Mouse (Mus musculus): ENCODE measurements around the gene Mink1. TPM values are rescaled to one million over a fixed set of nuclear protein-coding genes. Genes with fewer than 3 reads are reported as not detected.

Mink1 gene
- total RNA-seq, 2 experiments from 2014 or later: 115 to 139 TPM

DNA sequence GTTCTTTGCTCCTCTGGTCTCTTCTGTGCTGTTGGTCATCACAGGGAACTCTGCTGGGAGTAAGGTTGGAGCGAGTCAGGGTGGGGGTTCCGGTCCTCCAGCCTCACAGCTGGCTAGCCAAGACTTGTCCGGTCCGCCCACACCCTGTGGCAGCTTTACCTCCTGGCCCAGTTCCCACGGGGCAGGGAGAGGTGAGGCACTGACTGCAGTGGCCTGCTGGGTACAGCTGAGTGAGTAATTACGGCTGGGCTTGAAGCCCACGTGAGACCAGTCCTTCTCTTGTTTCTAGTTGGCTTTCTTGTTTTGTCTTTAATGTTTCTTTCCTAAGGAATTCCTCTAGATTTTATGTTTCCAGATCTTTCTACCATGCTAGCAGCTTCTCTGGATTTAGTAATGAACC lies 22.8 kb downstream of the Mink1 start:
- intact Hi-C loops (cut with DNase I): no loop called here
- peak; percentile 23 for DNase-seq

DNA sequence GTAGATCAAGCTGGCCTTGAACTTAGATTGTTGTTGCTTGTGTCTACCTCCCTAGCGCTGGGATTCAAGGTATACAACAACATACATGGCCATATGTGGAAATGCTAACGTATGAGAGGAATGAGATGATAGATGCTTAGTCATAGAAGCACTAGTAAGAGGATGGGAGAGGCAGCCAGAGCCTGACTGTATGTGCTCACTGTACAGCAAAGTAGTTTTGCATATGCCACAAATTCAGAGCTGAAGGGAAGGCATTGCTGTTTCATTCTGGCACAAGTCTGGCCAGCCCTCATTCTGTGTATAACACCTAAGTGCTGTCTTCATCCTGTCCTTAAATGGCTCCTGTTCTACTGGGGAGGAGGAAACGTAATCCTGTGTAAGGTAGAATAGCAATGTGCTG lies 23.6 kb downstream of the Mink1 start:
- intact Hi-C loops (cut with DNase I): no loop called here
- no peak for DNase-seq

GRCm38 (mm10) chr11:70586954-70587353 lies 24.3 kb downstream of the Mink1 start:
- intact Hi-C loops (cut with DNase I): no loop called here
- no peak for DNase-seq

DNA sequence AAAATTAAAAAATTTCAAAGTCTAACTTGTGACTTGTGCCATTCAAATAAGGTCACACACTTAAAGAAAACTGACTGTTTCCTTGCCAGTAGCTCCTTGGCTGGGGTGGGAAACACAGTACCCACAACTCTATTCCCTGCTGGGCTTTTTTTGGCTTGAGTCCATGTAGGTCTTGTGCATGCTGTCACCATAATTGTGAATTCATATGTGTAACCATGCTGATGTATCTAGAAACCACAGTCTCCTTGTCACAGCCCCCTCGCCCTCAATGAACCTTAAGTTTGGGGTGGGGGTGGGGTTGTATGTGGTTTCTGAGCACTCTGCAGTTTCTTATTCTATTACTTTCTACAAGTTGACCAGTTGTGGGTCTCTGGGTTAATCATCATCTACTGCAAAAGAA lies 29.1 kb downstream of the Mink1 start:
- DNase-seq: peak; percentile 50
- intact Hi-C loops (cut with DNase I): no loop called here

GRCm38 (mm10) chr11:70594253-70594989 lies 31.7 kb downstream of the Mink1 start:
- no peak for DNase-seq
- intact Hi-C loops (cut with DNase I): no loop called here

- intact Hi-C loops (cut with DNase I): no loop called here
- no peak for DNase-seq
Observed at GRCm38 (mm10) chr11:70595638-70596037, 33.0 kb downstream of the Mink1 start.

DNA sequence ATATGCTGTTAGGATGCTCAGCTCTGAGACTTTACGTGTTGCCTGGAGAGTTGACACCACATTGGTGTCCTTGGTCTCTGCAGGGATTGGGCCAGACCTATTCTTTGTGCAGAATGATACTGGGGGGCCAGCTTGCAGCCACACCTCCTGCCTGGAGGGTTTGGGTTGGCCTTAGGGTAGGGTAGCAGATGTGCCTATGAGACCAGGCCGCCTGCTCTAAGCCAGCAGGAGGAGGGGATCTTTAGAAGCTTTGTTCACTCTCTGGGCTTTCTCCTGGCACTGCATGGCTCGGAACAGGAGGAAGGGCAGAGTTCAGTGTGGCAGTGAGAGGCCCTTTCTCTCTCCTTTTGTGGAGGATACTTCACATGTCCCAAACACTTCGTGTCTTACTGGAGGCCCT lies 33.4 kb downstream of the Mink1 start:
- DNase-seq: no peak
- intact Hi-C loops (cut with DNase I): no loop called here

DNA sequence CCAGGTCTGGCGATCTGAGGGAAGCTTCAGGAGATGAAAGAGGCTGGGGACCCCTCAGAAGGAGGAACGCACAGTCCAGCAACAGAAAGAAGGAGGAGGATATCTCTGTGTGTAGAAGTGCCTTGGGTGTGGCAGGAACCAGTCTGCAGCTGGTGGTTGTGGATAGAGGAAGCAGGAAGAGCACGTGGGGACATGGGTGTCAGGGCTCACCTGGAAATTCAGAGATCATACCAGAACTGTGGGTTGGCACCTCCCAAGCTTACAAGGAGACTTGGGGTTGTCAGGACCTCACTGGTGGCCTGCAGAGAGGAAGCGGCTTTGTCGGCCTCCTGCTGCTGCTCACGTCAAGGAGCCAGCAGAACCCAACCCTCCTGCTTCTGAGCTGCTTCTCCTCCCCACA lies 34.6 kb downstream of the Mink1 start:
- intact Hi-C loops (cut with DNase I): no loop called here
- no peak for DNase-seq

DNA sequence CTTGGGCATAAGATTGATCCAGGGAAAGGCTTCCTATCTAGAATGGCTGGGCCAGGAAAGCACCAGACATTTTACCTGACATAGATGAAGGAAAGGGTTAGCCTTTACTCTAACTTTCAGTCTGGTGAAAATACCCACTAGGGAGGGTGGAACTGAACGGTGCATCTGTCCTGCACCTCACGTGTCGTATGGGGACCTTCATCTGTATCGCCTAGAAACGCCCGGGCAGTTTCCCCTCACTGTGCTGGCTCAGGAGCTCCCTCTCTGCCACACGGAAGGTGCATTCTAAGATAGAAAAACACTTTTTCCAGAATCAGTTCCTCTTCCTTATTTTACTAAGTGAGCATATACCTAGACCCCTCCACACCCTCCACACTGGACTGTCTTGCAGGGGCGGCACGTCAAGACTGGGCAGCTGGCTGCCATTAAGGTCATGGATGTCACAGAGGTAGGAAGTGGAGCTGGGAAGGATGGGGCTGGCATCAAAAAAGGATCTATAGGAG lies 35.8 kb downstream of the Mink1 start:
- no peak for DNase-seq
- intact Hi-C loops (cut with DNase I): no loop called here

GRCm38 (mm10) chr11:70605024-70605566 lies 42.4 kb downstream of the Mink1 start:
- DNase-seq: peak; percentile 79
- intact Hi-C loops (cut with DNase I): loop anchor here (10.0 kb wide), 1 partner anchor 160 kb away; no protein-coding TSS in a partner anchor

- DNase-seq: no peak
- intact Hi-C loops (cut with DNase I): loop anchor here (10.0 kb wide), 1 partner anchor 162 kb away; no protein-coding TSS in a partner anchor
Observed at GRCm38 (mm10) chr11:70606717-70607116, 44.0 kb downstream of the Mink1 start.

DNA sequence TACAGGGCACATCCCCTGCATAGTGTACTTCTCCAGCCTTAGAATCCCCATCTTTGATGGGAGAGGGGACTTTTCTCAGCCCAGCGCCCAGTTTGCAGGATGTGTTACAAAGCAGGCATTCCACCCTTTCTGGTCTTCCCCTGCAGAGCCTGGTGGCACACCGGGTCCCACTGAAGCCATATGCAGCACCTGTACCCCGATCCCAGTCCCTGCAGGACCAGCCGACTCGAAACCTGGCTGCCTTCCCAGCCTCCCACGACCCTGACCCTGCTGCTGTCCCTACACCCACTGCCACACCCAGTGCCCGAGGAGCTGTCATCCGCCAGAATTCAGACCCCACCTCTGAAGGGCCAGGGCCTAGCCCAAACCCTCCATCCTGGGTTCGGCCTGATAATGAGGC lies 44.9 kb downstream of the Mink1 start:
- no peak for DNase-seq
- intact Hi-C loops (cut with DNase I): loop anchor here (10.0 kb wide), 1 partner anchor 163 kb away; no protein-coding TSS in a partner anchor

- peak; percentile 29 for DNase-seq
- intact Hi-C loops (cut with DNase I): loop anchor here (10.0 kb wide), 1 partner anchor 164 kb away; no protein-coding TSS in a partner anchor
Observed at GRCm38 (mm10) chr11:70608381-70609066, 45.8 kb downstream of the Mink1 start.

GRCm38 (mm10) chr11:70610752-70611151 lies 48.1 kb downstream of the Mink1 start:
- DNase-seq: no peak
- intact Hi-C loops (cut with DNase I): loop anchor here (10.0 kb wide), 1 partner anchor 144 kb away; no protein-coding TSS in a partner anchor

GRCm38 (mm10) chr11:70612505-70612904 lies 49.8 kb downstream of the Mink1 start:
- intact Hi-C loops (cut with DNase I): loop anchor here (10.0 kb wide), 1 partner anchor 142 kb away; no protein-coding TSS in a partner anchor
- DNase-seq: no peak

- DNase-seq: no peak
- intact Hi-C loops (cut with DNase I): loop anchor here (10.0 kb wide), 1 partner anchor 140 kb away; no protein-coding TSS in a partner anchor
Observed at GRCm38 (mm10) chr11:70615074-70615473, 52.4 kb downstream of the Mink1 start.

- DNase-seq: peak; percentile 31
Observed at GRCm38 (mm10) chr11:70615516-70616093, 52.9 kb downstream of the Mink1 start, which contains the start of gene 4930544D05Rik. TSS of gene 4930544D05Rik (plus strand) at chr11:70615848.

DNA sequence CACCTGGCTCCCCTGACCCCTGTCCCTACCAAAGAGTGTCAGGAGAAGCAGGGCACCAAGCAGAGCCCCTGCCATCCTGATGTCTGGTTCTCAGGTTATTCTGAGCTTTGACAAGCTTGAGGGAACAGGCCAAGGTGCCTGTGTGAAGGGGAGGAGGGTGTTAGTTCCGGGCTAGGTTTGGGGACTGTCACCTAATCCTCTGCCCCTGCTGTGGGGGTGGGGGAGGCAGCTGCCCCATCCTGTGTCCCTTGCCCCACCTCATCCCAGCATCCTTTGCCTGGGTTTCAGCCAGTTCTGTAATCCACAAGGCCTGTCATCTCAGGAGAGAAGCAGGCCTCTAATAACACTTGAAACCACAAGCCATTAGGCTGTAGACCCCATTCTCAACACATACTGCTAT lies 56.4 kb downstream of the Mink1 start, which contains the start of gene Chrne:
Gene Chrne, minus strand, starts transcription at position 116 of the 400 bp plus-strand sequence.
- intact Hi-C loops (cut with DNase I): loop anchor here (10.0 kb wide), 1 partner anchor 136 kb away; no protein-coding TSS in a partner anchor

More at GRCm38 (mm10) chr11:70615516-70616093, 52.9 kb downstream of the Mink1 start, which contains the start of gene 4930544D05Rik:
- intact Hi-C loops (cut with DNase I): loop anchor here (10.0 kb wide), 1 partner anchor 139 kb away; no protein-coding TSS in a partner anchor

GRCm38 (mm10) chr11:70621972-70622814 lies 59.5 kb downstream of the Mink1 start:
- DNase-seq: no peak
- intact Hi-C loops (cut with DNase I): no loop called here

More for the DNA sequence above, 56.4 kb downstream of the Mink1 start, which contains the start of gene Chrne:
- no peak for DNase-seq
